Mouse (Mus musculus): ENCODE measurements around the gene Bicdl1.

DNA sequence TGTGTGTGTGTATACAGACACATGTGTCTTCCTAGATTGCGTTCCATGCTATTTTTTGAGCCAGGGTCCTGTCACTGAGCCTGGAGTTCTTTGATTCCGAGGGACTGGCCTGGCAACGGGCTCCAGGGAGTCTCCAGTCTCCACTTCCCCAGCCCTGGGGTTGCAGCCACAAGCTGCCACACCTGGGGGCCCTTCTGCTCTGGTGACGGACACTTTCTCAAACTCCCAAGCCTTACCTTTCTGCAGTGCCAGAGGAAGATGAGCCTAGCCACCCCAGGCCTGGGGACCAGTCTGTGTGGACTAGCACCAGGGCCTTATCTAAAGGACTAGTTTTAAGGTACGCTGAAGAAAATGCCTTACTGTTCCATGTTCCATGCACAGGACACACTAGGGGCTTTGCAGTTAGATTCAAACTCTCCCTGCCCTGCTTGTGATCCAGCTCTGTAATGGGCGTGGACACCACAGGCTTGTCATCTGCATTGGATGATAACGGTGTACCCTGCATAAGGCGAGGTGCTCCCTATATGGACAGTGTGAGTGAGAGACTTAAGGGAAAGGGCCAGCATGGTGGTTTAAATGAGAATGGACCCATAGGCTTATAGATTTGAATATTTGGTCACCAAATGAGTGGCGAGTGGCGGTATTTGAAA, 105.1 kb downstream of the Bicdl1 start:
- TF ChIP-seq CTCF (IDR thresholded peaks at IDR 0.05; ENCODE audit: borderline replicate concordance, insufficient read depth, low read length) (no peak), POLR2A (IDR thresholded peaks at IDR 0.05; ENCODE audit: low read depth, low read length) (no peak)

Measured in embryonic fibroblast, embryonic 13.5 days (primary cell).